Mouse (Mus musculus) G1E (cell line): ENCODE measurements at regions not wholly inside any gene's neighbourhood (a gene's known extent, or its start where the extent isn't known, plus 50 kb on each side); places are given as distances from the start of the nearest gene placed in this dataset.
"Not testable (repeated sequence)": the region's sequence is repeated elsewhere in the genome, so short reads cannot be mapped to it uniquely, and the experiment has no call there.

Source experiments
- ATAC-seq: 2 replicates; pipeline ENCODE4 v1.8.0; 2016; ENCODE audit warnings: mild to moderate bottlenecking; ENCODE audit not compliant: insufficient number of reproducible peaks, poor library complexity, low FRiP score, severe bottlenecking; ENCODE audit errors: extremely low read depth
- DNase-seq: peaks from one replicate; pipeline ENCODE4 v3.0.0; 2012; ENCODE audit warnings: low spot score
- H3K27me3 ChIP-seq: 2 replicates; pipeline ENCODE4 v1.6.1; 2012; ENCODE audit warnings: mild to moderate bottlenecking, low read length, inconsistent platforms; ENCODE audit not compliant: insufficient read depth
- H3K36me3 ChIP-seq: replicated peaks from 2 replicates; pipeline ENCODE3; 2012; ENCODE audit warnings: mild to moderate bottlenecking, inconsistent platforms
- H3K4me1 ChIP-seq: 2 replicates; pipeline ENCODE4 v1.6.1; 2012; ENCODE audit warnings: low read depth, low read length, inconsistent platforms, mixed read lengths; ENCODE audit not compliant: insufficient read depth
- H3K4me3 ChIP-seq: 2 replicates; pipeline ENCODE4 v1.5.1; 2012; ENCODE audit warnings: low read depth, mild to moderate bottlenecking, inconsistent platforms, low read length, moderate library complexity, mixed read lengths
- H3K9me3 ChIP-seq: replicated peaks from 2 replicates; pipeline ENCODE4 v1.6.1; 2012; ENCODE audit warnings: inconsistent platforms
- CTCF ChIP-seq: IDR thresholded peaks from 2 replicates; pipeline ENCODE4 v1.5.1; 2012; ENCODE audit warnings: low read depth, low read length, inconsistent platforms, mixed read lengths
- GATA1 ChIP-seq: IDR thresholded peaks from 2 replicates; pipeline ENCODE4 v1.6.1; 2012; ENCODE audit warnings: borderline replicate concordance, low read length, inconsistent platforms, mixed read lengths
- GATA2 ChIP-seq: IDR thresholded peaks from 2 replicates; pipeline ENCODE4 v1.6.1; 2012; ENCODE audit warnings: low read depth, low read length, inconsistent platforms, borderline replicate concordance
- POLR2AphosphoS5 ChIP-seq: IDR thresholded peaks from 2 replicates; pipeline ENCODE4 v1.6.1; 2012; ENCODE audit warnings: low read depth, low read length, inconsistent platforms; ENCODE audit not compliant: insufficient replicate concordance
- TAL1 ChIP-seq: conservative IDR thresholded peaks from 2 replicates; pipeline ENCODE4 v1.6.1; 2012; ENCODE audit warnings: low read depth, low read length, inconsistent platforms, mixed read lengths

DNA sequence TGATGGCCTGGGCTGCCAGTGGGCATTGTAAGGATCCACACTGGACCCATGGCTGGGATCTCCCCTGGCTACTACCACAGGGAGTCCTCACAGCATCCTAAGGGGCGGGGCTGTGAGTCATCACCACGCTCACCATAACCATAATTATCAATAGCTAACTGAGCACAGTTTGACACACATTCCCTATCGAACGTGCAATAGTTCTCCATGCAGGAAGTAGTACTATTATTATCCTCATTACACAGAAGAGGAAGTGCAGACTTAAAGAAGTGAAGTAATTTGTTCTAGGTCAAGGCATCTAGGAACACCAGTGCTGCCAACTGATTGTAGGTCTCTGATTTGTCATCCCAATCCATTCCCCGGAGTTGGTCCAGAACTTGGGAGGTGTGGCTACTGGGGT is 84.1 kb upstream of the Trim2 start:
- H3K27me3 ChIP-seq = peaks cover 19% of the 10 kb centered on the region
- TF ChIP-seq GATA2 (no peak), CTCF (no peak), POLR2AphosphoS5 (no peak), TAL1 (no peak), GATA1 (no peak)
- no peak for DNase-seq
- H3K36me3 ChIP-seq = no peaks in the 10 kb centered on the region
- H3K9me3 ChIP-seq = no peaks in the 10 kb centered on the region
- ATAC-seq = no peak
- peaks cover 34% of the 10 kb centered on the region for H3K4me1 ChIP-seq
- no peak overlapping the region for H3K4me3 ChIP-seq

DNA sequence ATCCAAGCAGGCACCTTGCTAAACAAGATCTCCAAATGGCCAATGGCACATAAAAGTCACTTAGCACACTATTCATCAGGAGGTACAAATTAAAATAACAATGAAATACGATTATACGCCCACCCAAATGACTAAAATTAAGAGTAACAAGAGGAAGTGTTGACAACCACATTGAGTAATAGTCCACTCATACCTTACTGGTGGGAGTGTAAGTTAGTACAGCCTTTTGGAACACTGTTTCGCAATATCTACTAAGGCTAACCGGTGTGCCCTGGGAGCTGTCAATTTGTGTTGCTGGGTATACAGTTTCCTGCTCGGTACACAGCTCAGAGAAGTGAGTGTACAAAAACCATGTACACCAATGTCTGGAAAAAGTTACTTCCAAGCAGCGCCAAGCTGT is 81.8 kb upstream of the Trim2 start:
- Histone ChIP-seq H3K36me3 (no peaks in the 10 kb centered on the region), H3K4me3 (no peak overlapping the region), H3K27me3 (peaks cover 10% of the 10 kb centered on the region), H3K4me1 (peaks cover 43% of the 10 kb centered on the region), H3K9me3 (no peaks in the 10 kb centered on the region)
- no peak for TF ChIP-seq POLR2AphosphoS5
- no peak for TF ChIP-seq TAL1
- TF ChIP-seq CTCF = no peak
- TF ChIP-seq GATA1 = no peak
- no peak for TF ChIP-seq GATA2
- ATAC-seq (no peak), DNase-seq (no peak)

DNA sequence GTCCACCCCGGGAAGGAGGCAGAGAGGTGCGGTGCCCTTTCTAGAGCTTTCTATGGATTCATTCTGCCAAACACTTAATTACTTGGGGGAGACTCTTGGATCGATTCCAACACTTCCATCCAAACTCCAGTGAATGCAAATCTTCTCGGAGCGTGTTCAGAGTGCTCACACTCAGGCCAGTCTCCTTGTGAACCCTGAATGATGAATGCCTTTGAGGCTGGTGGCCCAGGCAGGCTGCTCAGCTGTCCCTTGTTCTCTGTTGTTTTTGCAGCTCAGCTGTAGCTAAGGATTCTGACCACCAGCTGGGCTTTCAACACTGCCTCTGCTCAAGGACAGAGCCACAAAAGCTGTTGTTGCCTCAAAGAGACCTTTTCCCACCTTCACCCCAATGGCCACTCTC is 79.0 kb upstream of the Trim2 start:
- Histone ChIP-seq H3K27me3 (no peaks in the 10 kb centered on the region), H3K36me3 (no peaks in the 10 kb centered on the region), H3K9me3 (no peaks in the 10 kb centered on the region), H3K4me3 (no peak overlapping the region), H3K4me1 (peaks cover 59% of the 10 kb centered on the region)
- TF ChIP-seq GATA2 (no peak), GATA1 (no peak), CTCF (no peak), POLR2AphosphoS5 (no peak), TAL1 (no peak)
- ATAC-seq (no peak), DNase-seq (no peak)

DNA sequence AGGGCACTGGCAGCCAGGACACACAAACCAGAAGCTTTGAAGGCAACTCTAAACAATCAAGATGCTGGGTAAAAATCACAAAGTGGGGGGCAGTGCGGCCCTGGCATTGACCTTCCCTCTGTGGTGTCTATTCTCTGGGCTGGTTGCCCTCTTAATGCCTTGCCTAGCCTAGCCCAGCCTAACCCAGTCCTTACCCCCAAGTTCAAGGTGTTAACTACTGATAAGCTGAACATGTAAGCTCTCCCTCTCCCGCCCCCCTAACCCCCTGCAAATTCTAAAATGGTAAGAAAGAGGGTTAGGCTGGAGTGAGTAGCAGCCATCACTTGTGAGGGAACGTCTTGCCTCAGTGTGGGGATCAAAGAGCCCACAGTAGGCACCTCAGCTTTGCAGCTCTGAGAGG is 76.9 kb upstream of the Trim2 start:
- peaks cover 60% of the 10 kb centered on the region for H3K4me1 ChIP-seq
- no peaks in the 10 kb centered on the region for H3K36me3 ChIP-seq
- TF ChIP-seq TAL1 = peak; percentile 70; the same call in 1 of the 2 replicates
- TF ChIP-seq GATA2 = no peak
- TF ChIP-seq POLR2AphosphoS5 = no peak
- TF ChIP-seq CTCF = no peak
- no peak for TF ChIP-seq GATA1
- ATAC-seq (peak; percentile 40; the same call in 1 of the 2 replicates), DNase-seq (peak; percentile 57)
- H3K9me3 ChIP-seq = no peaks in the 10 kb centered on the region
- H3K27me3 ChIP-seq = no peaks in the 10 kb centered on the region
- H3K4me3 ChIP-seq = no peak overlapping the region; the same call in 1 of the 2 replicates

DNA sequence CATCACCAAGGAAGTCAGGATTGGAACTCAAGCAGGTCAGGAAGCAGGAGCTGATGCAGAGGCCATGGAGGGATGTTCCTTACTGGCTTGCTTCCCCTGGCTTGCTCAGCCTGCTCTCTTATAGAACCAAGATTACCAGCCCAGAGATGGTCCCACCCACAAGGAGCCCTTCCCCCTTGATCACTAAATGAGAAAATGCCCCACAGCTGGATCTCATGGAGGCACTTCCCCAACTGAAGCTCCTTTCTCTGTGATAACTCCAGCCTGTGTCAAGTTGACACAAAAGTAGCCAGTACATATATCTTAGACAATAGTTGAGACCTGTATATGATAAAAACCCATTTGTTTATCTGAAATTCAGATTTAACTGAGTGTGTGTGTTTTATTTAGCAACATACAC is 76.4 kb upstream of the Trim2 start:
- H3K4me3 ChIP-seq, ATAC-seq, H3K27me3 ChIP-seq, H3K9me3 ChIP-seq, H3K36me3 ChIP-seq, DNase-seq: not testable (repeated sequence)
- peaks cover 61% of the 10 kb centered on the region for H3K4me1 ChIP-seq

DNA sequence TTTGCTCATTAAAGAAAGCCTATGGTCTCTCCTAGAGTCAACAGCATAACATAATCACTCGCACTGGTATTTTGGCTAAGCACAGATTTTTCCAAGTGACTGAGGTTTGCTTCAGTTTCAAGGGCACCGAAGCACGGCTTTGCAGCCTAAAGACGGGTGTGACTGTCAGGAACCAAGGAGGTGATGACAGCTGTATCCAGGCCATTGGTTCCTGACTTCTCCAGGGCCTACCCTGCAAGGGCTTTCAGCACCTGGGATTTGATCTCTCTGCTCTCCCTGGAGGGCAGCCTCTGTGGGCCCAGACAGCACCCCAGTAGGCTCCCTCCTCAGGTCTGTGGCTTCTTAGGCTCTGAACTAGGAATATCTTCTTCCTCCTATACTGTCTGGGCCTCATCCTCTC is 75.3 kb upstream of the Trim2 start:
- TF ChIP-seq POLR2AphosphoS5 (no peak), GATA1 (no peak), CTCF (no peak), GATA2 (no peak)
- no peak for ATAC-seq
- no peak overlapping the region for H3K4me3 ChIP-seq
- DNase-seq = no peak
- no peaks in the 10 kb centered on the region for H3K9me3 ChIP-seq
- 0 out of 2 replicates have a peak, but pooled peaks cover 3% of the 10 kb centered on the region for H3K27me3 ChIP-seq
- H3K36me3 ChIP-seq = no peaks in the 10 kb centered on the region
- peaks cover 60% of the 10 kb centered on the region for H3K4me1 ChIP-seq

DNA sequence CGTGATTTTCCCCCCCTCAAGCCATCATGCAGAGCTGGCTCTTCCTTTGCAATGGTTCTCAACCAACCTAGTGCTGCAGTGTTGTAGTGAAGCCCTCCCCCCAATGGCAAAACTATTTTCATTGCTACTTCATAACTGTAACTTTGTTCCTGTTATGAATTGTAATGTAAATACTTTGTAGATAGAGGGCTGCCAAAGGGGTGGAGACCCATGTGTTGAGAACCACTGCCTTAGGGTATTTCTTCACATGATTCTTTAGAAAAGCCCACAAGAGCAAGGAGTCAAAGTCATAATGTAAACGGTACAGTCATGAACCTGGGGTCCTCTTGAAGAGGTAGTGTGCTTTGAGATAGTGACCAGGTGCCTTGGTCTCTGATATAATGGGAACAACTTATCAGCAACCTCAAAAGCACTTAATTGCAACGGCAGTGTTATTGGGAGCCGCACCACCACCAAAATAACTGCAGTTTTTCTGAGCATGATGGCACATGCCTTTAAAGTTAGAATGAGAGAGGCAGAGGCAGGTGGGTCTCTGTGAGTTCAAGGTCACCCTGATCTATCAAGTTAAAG is 72.4 kb upstream of the Trim2 start:
- DNase-seq = no peak
- H3K9me3 ChIP-seq = no peaks in the 10 kb centered on the region
- H3K4me1 ChIP-seq = peaks cover 47% of the 10 kb centered on the region
- no peak for TF ChIP-seq GATA1
- H3K36me3 ChIP-seq = no peaks in the 10 kb centered on the region
- H3K4me3 ChIP-seq = no peak overlapping the region
- H3K27me3 ChIP-seq = peaks cover 3% of the 10 kb centered on the region; the same call in 1 of the 2 replicates
- no peak for ATAC-seq
